Mouse (Mus musculus) monocyte, adult 5-6 weeks (primary cell): ENCODE data around the gene Cmc2. TPM values are rescaled to one million over a fixed set of nuclear protein-coding genes. Genes with fewer than 3 reads are reported as not detected.

Source experiments
- ATAC-seq: fragments of 153-309, 156-312 bp; replicated peaks from 2 replicates; pipeline ENCODE4 v1.8.0; 2017; ENCODE audit warnings: mild to moderate bottlenecking; ENCODE audit not compliant: low TSS enrichment, insufficient number of reproducible peaks, severe bottlenecking, poor library complexity, low FRiP score
- total RNA-seq: library from RNA; stranded (forward); fragments of 200-1000, 200-491, 200-594 nt; gene quantifications from 3 replicates; pipeline ENCODE4 v1.2.3, GENCODE M21; 2017

Gene Cmc2
- total RNA-seq, result 4.8 to 15.3 TPM (median 11.9 TPM) in 3 replicates

DNA sequence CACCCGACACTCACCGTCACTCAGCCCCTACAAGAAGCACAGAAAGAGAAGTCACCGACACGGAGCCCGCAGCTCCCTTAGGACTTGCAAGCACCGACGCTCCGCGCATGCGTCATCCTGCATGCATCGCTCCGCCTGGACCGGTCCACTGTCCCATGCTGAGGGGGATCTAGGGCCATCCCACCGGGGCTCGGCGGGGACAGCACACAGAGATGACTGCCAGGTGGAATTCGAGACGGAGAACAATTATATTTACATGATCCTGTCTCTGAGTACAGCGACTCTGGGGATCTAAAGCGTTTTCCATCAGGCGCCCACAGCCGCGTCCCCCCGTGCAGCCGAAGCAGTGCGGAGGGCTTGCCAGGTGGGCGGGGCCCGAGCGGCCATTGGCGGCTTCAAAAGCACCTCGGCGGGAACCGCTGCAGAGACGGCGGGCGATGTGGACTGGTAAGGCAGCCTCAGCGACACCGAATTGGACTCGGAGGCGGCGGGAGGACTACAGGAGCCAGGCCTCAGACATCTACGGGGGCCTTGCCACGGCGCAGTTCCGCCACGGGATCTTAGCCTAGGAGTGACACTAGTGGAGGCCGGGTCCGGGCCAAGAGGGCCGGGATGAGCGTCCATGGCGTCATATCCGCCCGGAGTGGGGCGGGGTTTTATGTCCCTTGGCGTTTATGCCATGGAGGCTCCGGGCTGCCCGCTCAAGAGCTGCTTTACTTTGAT, at the start of gene Cmc2, which contains the start of gene Cenpn:
TSS of gene Cmc2 (minus strand) at position 119 of the 723 bp plus-strand sequence.
TSS of gene Cenpn (plus strand) at position 394 of the 723 bp plus-strand sequence.
- ATAC-seq, result peak; percentile 91

- no peak for ATAC-seq
Measured at GRCm38 (mm10) chr8:116969531-116969930, 48.3 kb upstream of the Cmc2 start.

DNA sequence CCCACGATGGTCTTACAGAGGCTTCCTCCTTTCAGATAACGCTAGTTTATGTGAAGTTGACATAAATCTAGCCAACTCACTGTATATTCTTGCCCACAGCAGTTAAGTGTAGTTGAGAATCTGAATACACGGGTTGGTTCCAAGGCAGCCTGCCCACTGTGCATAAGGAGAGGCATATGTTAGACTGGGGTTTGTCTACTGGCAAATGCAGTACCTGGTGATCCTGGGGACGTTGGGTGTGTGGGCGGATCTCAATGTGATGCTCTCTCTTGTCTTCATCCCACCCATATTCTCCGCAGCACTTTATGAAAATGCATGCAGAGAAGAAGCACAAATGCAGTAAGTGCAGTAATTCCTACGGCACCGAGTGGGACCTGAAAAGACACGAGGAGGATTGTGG, 33.2 kb upstream of the Cmc2 start:
- no peak for ATAC-seq

DNA sequence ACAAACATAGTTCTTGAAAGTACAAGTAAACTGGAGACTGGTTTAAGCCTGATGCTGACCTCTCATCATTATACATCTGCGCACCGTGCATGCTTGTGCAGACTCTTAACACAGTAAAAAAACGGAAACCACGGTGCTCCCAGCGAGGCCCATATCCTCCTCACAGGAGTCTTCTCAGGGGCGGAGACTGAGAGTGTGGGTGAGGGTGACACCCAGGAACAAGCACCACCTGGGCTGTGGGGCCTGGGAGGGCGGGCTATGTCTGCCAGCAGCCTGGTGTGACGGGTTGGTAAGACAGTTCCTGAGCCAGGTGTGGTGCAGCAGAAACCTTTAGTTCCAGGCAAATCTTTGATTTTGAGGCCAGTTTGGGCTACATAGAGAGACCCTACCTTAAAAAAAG, 31.2 kb upstream of the Cmc2 start:
- no peak for ATAC-seq

DNA sequence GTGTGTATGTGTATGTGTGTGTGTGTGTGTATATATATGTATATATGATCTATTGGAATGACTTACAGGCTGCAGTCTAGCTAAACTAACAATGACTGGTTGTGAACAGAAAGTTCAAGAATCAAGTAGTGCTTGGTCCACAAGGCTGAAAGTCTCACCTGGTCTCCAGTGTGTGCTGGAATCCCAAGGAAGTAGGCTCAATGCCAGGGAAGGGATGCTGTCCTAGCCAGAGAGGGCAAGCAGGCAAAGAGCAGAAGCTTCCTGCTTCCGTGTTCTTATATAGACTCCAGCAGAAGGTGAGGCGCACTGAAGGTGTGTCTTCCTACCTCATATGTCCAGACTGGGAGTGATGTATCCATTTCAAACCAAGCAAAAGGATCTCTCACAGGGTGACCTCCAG, 30.5 kb upstream of the Cmc2 start:
- ATAC-seq, result no peak

GRCm38 (mm10) chr8:116951369-116951768, 30.1 kb upstream of the Cmc2 start:
- no peak for ATAC-seq

- no peak for ATAC-seq
Measured at GRCm38 (mm10) chr8:116947589-116947988, 26.3 kb upstream of the Cmc2 start.

GRCm38 (mm10) chr8:116946851-116947250, 25.6 kb upstream of the Cmc2 start:
- ATAC-seq, result no peak

- peak; percentile 32 for ATAC-seq
Measured at GRCm38 (mm10) chr8:116946268-116946838, 25.1 kb upstream of the Cmc2 start.

- no peak for ATAC-seq
Measured at GRCm38 (mm10) chr8:116945169-116945910, 24.1 kb upstream of the Cmc2 start.

DNA sequence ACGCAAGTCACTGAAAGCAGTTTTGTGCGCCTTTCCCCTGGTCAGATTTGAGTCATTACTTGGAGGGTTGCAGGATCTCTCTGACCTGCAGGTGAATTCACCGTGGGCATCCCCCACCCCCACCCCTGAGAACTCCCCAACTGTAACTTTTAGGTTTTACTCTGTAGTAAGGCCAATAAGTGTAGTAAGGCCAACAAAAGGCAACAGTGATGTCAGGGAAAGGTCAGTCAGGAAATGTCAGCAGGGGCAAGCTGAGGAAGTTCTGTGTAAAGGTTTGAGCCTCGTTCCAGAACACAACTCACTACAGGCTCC, 23.1 kb upstream of the Cmc2 start:
- ATAC-seq, result 0 out of 2 replicates have a peak, but pooled peaks have one; percentile 24

DNA sequence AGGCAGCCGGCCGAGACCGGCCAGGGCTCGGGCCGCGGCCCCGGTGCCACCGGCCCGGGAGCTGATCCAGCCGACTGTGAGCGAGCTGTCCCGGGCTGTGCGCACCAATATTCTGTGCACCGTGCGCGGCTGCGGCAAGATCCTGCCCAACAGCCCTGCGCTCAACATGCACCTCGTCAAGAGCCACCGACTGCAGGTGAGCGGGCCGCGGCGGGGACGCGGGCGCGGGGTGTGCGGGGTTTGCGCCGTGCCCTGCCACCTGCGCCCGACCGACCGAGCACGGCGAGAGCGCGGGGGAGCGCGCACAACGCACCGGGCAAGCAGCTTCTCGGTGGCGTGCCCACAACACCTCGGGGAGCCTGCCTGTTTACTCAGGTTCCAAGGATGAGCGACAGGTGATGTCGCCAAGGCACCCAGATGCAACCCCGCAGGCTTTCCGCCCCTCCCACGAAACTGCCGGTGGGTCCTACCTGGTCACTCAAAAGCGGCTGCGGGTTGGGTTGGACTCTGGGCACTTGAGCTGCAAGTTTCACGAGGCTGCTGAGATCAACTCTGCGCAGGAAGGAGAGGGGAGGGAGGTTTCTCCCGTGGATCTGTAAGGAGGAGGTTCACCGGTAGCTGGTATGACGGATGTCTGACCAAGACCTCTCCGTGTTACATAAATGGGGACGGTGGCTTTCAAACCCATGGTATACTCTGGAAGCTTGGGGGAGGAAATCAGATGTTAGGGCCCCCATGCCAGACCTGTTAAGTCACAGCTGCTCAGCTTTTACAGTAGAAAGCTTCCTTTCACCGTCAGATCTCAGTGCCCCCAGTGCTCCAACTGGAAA, 22.5 kb upstream of the Cmc2 start:
- ATAC-seq, result no peak

DNA sequence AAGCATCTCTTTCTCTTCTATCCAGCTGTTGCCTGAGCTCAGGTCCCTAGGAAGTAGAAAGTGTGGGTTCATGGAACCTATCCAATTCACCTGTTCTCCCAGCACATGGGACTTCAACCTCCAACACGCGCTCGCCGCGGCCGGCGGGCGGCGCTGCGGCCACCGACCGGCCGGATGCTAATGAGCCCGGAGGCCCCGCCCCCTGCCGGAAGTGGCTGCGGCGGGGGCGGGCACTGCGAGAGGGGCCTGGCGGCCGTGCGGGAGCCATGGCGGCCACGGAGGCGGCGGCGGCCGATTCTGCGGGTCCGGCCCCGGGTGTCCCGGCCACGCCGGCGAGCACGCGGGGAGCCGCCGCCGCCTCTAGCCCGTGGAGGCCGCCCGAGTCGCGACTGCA, 21.9 kb upstream of the Cmc2 start, which contains the start of gene Atmin:
TSS of gene Atmin (plus strand) at position 233 of the 394 bp plus-strand sequence.
- ATAC-seq, result no peak

- no peak for ATAC-seq
Measured at GRCm38 (mm10) chr8:116942284-116943058, 21.2 kb upstream of the Cmc2 start.

- no peak for ATAC-seq
Measured at GRCm38 (mm10) chr8:116935506-116935905, 14.3 kb upstream of the Cmc2 start.

DNA sequence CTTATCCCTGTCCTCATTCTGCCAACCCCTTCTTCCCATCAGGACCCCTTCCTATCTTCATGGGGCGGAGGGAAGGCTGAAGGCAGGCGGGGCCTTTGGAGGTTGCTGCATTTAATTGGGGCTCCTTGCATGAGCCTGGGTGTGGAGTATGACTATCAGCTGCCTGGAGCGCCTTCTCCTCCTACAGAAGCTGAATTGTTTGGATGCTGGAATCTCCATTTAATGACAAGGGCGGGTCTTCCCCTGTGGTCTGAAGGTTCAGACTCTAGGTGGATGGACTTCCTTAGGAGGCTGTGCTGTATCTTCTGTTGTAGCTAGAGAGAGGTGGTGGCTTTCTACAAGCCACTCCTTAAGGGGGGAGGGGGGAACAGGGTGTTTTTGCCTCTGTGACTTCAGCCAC, 13.7 kb upstream of the Cmc2 start:
- no peak for ATAC-seq

DNA sequence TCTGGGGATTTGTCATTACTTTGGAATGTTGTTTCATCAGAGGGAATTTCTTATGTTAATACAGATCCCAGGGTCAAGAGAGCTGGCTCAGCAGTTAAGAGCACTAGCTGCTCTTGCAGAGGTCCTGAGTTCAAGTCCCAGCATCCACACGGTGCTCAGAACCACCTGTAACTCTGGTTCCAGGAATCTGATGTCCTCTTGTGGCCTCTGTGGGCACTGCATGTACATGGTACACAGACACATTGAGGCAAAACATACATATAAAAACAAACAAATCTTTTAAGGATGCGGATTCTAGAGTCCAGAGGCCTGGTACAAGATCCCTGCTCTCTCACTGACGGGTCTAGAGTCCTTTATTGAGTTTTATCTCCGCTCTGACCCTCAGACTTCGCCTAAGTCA, 7.3 kb upstream of the Cmc2 start:
- ATAC-seq, result no peak

- peak; percentile 69; the same call in 1 of the 2 replicates for ATAC-seq
Measured at GRCm38 (mm10) chr8:116927880-116928279, 6.6 kb upstream of the Cmc2 start.
